Comparison of ENCODE assay signal across 1 mouse cellular context in the genomic region with DNA sequence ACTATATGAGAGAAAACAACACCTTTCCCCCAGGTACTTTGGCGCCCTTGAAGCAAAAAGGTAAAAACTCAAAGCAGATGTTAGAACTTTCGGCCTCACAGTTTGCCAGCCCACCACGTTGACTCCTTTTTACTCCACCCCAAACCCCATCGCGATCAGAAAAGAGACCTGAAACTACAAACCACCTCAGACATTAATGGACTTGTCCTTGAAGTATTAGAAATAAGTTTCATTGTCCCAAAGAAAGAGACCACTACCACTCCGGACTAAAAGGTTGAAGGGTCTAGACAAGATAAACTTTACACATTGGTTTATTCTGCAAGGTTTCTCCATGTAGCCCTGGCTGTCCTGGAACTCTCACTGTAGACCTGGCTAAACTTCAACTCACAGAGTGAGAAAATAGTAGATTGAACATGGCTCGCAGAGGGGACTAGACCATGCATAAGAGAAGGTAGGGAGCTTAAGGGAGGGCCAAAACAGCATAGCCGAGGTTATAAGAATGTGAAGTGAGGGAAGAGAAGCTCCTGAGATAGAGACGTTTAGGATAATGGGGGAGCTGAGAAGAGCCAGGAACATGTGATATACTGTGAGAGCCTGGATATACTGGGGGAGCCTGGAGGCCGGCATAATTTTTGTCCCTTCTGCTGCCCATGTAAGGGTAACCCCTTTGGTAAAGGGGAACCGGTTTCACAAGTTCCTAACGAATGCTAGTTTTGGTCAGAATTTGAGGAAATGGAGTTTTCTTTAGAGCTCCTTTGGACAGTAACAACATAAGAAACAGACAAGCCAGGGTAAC.
TF ChIP-seq lines count a peak whose summit lies in the region.

No protein-coding gene starts in this region.

TF ChIP-seq in CH12.LX, 34 proteins besides CTCF, POLR2A, EP300 and RAD21:
- TF ChIP-seq USF2 (conservative IDR thresholded peaks at IDR 0.05; ENCODE audit: low read depth, low read length) (no peak), MAX (IDR thresholded peaks at IDR 0.05; ENCODE audit: low read length) (0 out of 2 replicates have a peak, but pooled peaks have one; percentile 7), MYC (IDR thresholded peaks at IDR 0.05; ENCODE audit: low read depth, low read length) (0 out of 2 replicates have a peak, but pooled peaks have one; percentile 6), E2F4 (IDR thresholded peaks at IDR 0.05; ENCODE audit: insufficient replicate concordance, low read depth, low read length) (0 out of 2 replicates have a peak, but pooled peaks have one; percentile 12), JUN (IDR thresholded peaks at IDR 0.05; ENCODE audit: insufficient read depth, low read depth, low read length) (no peak)
